Mouse (Mus musculus) liver, postnatal 0 days (tissue): ENCODE measurements at regions not wholly inside any gene's neighbourhood (a gene's known extent, or its start where the extent isn't known, plus 50 kb on each side); places are given as distances from the start of the nearest gene placed in this dataset.

Experiments
- CTCF ChIP-seq: sonication (generic); IDR thresholded peaks from 2 replicates; pipeline ENCODE4 v1.5.1; 2016; ENCODE audit warnings: antibody characterized with exemption, low read depth
- EP300 ChIP-seq: IDR thresholded peaks from 2 replicates; pipeline ENCODE4 v1.6.1; 2016; ENCODE audit warnings: antibody characterized with exemption, low read depth, mild to moderate bottlenecking

GRCm38 (mm10) chr11:45643629-45644325, 208.1 kb upstream of the Clint1 start:
- TF ChIP-seq CTCF (no peak), EP300 (no peak)
